11 mouse cellular contexts compared by ENCODE assay signal in genomic region chr9:94116961-94117360, GRCm38 (mm10).
DNase-seq lines count a peak whose midpoint lies in the region; ATAC-seq lines count a peak whose summit lies in the region.
"Had no signal": no experiment of that assay in that cellular context is flagged by ENCODE, and none has a peak within 500 bp of the region (broad histone marks: within the 10 kb centered on the region; RNA-seq: fewer than 3 reads in every experiment).

No protein-coding gene starts in this region.

- no peaks in the 10 kb centered on the region for H3K9me3 ChIP-seq in heart, embryonic 12.5 days (replicated peaks)
- H3K9me3 ChIP-seq in embryonic facial prominence, embryonic 10.5 days = no peaks in the 10 kb centered on the region
- H3K9me3 ChIP-seq: hindbrain, embryonic 15.5 days; liver, embryonic 15.5 days had no signal

- H3K4me1 ChIP-seq in heart, embryonic 12.5 days (replicated peaks) = no peaks in the 10 kb centered on the region
- no peaks in the 10 kb centered on the region for H3K4me1 ChIP-seq in embryonic facial prominence, embryonic 10.5 days
- H3K4me1 ChIP-seq: hindbrain, embryonic 15.5 days; liver, embryonic 15.5 days had no signal

- peak; percentile 0 to 13 for DNase-seq in heart, adult 9 months (ENCODE audit: low spot score in 2 of 2)
- DNase-seq in right cerebral cortex, postnatal 10 days (ENCODE audit: low spot score in 2 of 2) = peak; percentile 28 to 29
- no peak for DNase-seq in right cerebral cortex, postnatal 4 days
- peak; percentile 91 for DNase-seq in fibroblast of lung, adult 2 months (ENCODE audit: low read depth)
- no peak for DNase-seq in thymus, postnatal 0 days (ENCODE audit: low spot score)
- DNase-seq in embryonic facial prominence, embryonic 10.5 days (ENCODE audit: low spot score) = no peak
- DNase-seq: kidney, postnatal 25 days; right cerebral cortex, adult 18-20 months had no signal

- no peak overlapping the region for H3K27ac ChIP-seq in heart, embryonic 12.5 days (ENCODE audit: poor library complexity, severe bottlenecking)
- no peak overlapping the region for H3K27ac ChIP-seq in embryonic facial prominence, embryonic 10.5 days (replicated peaks)
- H3K27ac ChIP-seq: hindbrain, embryonic 15.5 days; liver, embryonic 15.5 days had no signal

- H3K4me2 ChIP-seq in heart, embryonic 12.5 days = no peak overlapping the region
- H3K4me2 ChIP-seq: hindbrain, embryonic 15.5 days; liver, embryonic 15.5 days had no signal

- 87% methylated on average over 5 of the region's 5 CpGs for WGBS in heart, embryonic 12.5 days
- WGBS in embryonic facial prominence, embryonic 10.5 days = 92% methylated on average over 5 of the region's 5 CpGs

- H3K9ac ChIP-seq in heart, embryonic 12.5 days = no peak overlapping the region
- H3K9ac ChIP-seq: hindbrain, embryonic 15.5 days; liver, embryonic 15.5 days had no signal

- no peak overlapping the region for H3K4me3 ChIP-seq in heart, embryonic 12.5 days
- no peak overlapping the region for H3K4me3 ChIP-seq in embryonic facial prominence, embryonic 10.5 days
- H3K4me3 ChIP-seq: hindbrain, embryonic 15.5 days; liver, embryonic 15.5 days had no signal

- H3K36me3 ChIP-seq in heart, embryonic 12.5 days = no peaks in the 10 kb centered on the region
- no peaks in the 10 kb centered on the region for H3K36me3 ChIP-seq in embryonic facial prominence, embryonic 10.5 days (replicated peaks)
- H3K36me3 ChIP-seq: hindbrain, embryonic 15.5 days; liver, embryonic 15.5 days had no signal

- no peaks in the 10 kb centered on the region for H3K27me3 ChIP-seq in heart, embryonic 12.5 days (replicated peaks)
- H3K27me3 ChIP-seq in embryonic facial prominence, embryonic 10.5 days (replicated peaks; ENCODE audit: low read depth, poor library complexity, severe bottlenecking) = no peaks in the 10 kb centered on the region
- H3K27me3 ChIP-seq: hindbrain, embryonic 15.5 days; liver, embryonic 15.5 days had no signal

- no peak for ATAC-seq in heart, embryonic 12.5 days (ENCODE audit: insufficient number of reproducible peaks, low FRiP score)

Comparison
In these comparisons a context has a peak if more than half of its experiments do, and no peak if none do; other contexts are left out.
1. DNase-seq: peak in heart, adult 9 months (2 of 2), right cerebral cortex, postnatal 10 days (2 of 2) and fibroblast of lung, adult 2 months (single experiment); none in right cerebral cortex, postnatal 4 days (single experiment), thymus, postnatal 0 days (single experiment) and embryonic facial prominence, embryonic 10.5 days (single experiment).